Mouse (Mus musculus) neural tube, embryonic 14.5 days (tissue): ENCODE measurements at regions not wholly inside any gene's neighbourhood (a gene's known extent, or its start where the extent isn't known, plus 50 kb on each side); places are given as distances from the start of the nearest gene placed in this dataset.

Source experiments
- ATAC-seq: fragments of 200-750 bp; cut with Nextera tagmentation; 2 replicates; pipeline ENCODE4 v1.8.0; 2017; ENCODE audit warnings: low read depth, mild to moderate bottlenecking, moderate TSS enrichment, moderate library complexity
- H3K27ac ChIP-seq: fragments of 300-500 bp; sonication (generic); 2 replicates; pipeline ENCODE4 v1.5.1; 2014; ENCODE audit warnings: low read depth, mild to moderate bottlenecking, control low read depth, low read length, moderate library complexity, mixed read lengths
- H3K27me3 ChIP-seq: fragments of 300-500 bp; sonication (generic); 2 replicates; pipeline ENCODE4 v1.6.1; 2014; ENCODE audit warnings: low read length; ENCODE audit not compliant: control insufficient read depth, insufficient read depth
- H3K36me3 ChIP-seq: fragments of 300-500 bp; sonication (generic); 2 replicates; pipeline ENCODE4 v1.6.1; 2014; ENCODE audit warnings: low read length, mixed read lengths; ENCODE audit not compliant: control insufficient read depth, insufficient read depth
- H3K4me1 ChIP-seq: fragments of 300-500 bp; sonication (generic); 2 replicates; pipeline ENCODE4 v1.6.1; 2014; ENCODE audit warnings: low read length; ENCODE audit not compliant: control insufficient read depth, insufficient read depth
- H3K4me2 ChIP-seq: fragments of 300-500 bp; sonication (generic); 2 replicates; pipeline ENCODE4 v1.6.1; 2014; ENCODE audit warnings: mild to moderate bottlenecking, low read depth, low read length, control low read depth
- H3K4me3 ChIP-seq: fragments of 300-500 bp; sonication (generic); 2 replicates; pipeline ENCODE4 v1.5.1; 2014; ENCODE audit warnings: low read depth, low read length, control low read depth, mixed read lengths
- H3K9ac ChIP-seq: fragments of 300-500 bp; sonication (generic); replicated peaks from 2 replicates; pipeline ENCODE4 v1.6.1; 2014; ENCODE audit warnings: low read depth, mild to moderate bottlenecking, control low read depth, low read length, mixed read lengths
- H3K9me3 ChIP-seq: fragments of 300-500 bp; sonication (generic); 2 replicates; pipeline ENCODE4 v1.6.1; 2016; ENCODE audit warnings: low read length; ENCODE audit not compliant: control insufficient read depth
- WGBS: fragments of 180-500 bp; shearing (Covaris S2); extraction: QIAGEN DNeasy Blood & Tissue Kit; methylation state at CpG from one replicate; pipeline ENCODE4 v1.1.7; 2014; 5-methylcytosine and 5-hydroxymethylcytosine counted together

- H3K36me3 ChIP-seq, result no peaks in the 10 kb centered on the region
- no peak overlapping the region for H3K27ac ChIP-seq
- H3K9me3 ChIP-seq, result no peaks in the 10 kb centered on the region
- H3K4me3 ChIP-seq, result no peak overlapping the region
- no peak for ATAC-seq
- 82% methylated on average over 2 of the region's 2 CpGs for WGBS
- H3K4me1 ChIP-seq, result no peaks in the 10 kb centered on the region
- no peak overlapping the region for H3K9ac ChIP-seq
- H3K4me2 ChIP-seq, result no peak overlapping the region
- no peaks in the 10 kb centered on the region for H3K27me3 ChIP-seq
Measured at GRCm38 (mm10) chr7:69584516-69584915, 782.0 kb downstream of the Nr2f2 start.

- 29% methylated on average over 1 of the region's 1 CpGs for WGBS
- no peak overlapping the region for H3K9ac ChIP-seq
- no peaks in the 10 kb centered on the region for H3K36me3 ChIP-seq
- no peak overlapping the region for H3K4me3 ChIP-seq
- no peaks in the 10 kb centered on the region for H3K9me3 ChIP-seq
- no peak overlapping the region for H3K4me2 ChIP-seq
- no peak overlapping the region for H3K27ac ChIP-seq
- no peaks in the 10 kb centered on the region for H3K27me3 ChIP-seq
- no peaks in the 10 kb centered on the region for H3K4me1 ChIP-seq
- no peak for ATAC-seq
Measured at GRCm38 (mm10) chr7:69583901-69584300, 782.6 kb downstream of the Nr2f2 start.

GRCm38 (mm10) chr7:69581668-69582067 lies 784.9 kb downstream of the Nr2f2 start:
- ATAC-seq, result no peak

GRCm38 (mm10) chr7:69578958-69579810 lies 787.4 kb downstream of the Nr2f2 start:
- no peaks in the 10 kb centered on the region for H3K27me3 ChIP-seq
- H3K36me3 ChIP-seq, result no peaks in the 10 kb centered on the region
- no peak for ATAC-seq
- H3K9ac ChIP-seq, result no peak overlapping the region
- WGBS, result 11% methylated on average over 18 of the region's 18 CpGs
- H3K4me2 ChIP-seq, result no peak overlapping the region
- no peak overlapping the region for H3K4me3 ChIP-seq
- H3K4me1 ChIP-seq, result no peaks in the 10 kb centered on the region
- H3K9me3 ChIP-seq, result no peaks in the 10 kb centered on the region
- no peak overlapping the region for H3K27ac ChIP-seq

More at GRCm38 (mm10) chr7:69581668-69582067, 784.9 kb downstream of the Nr2f2 start:
- Histone ChIP-seq H3K4me1 (no peaks in the 10 kb centered on the region), H3K36me3 (no peaks in the 10 kb centered on the region), H3K9ac (no peak overlapping the region), H3K9me3 (no peaks in the 10 kb centered on the region), H3K4me3 (no peak overlapping the region), H3K27me3 (no peaks in the 10 kb centered on the region), H3K4me2 (no peak overlapping the region), H3K27ac (no peak overlapping the region)
- 23% methylated on average over 6 of the region's 6 CpGs for WGBS

- 51% methylated on average over 6 of the region's 6 CpGs for WGBS
Measured at GRCm38 (mm10) chr7:69577754-69578153, 788.8 kb downstream of the Nr2f2 start.

GRCm38 (mm10) chr7:69576596-69576995 lies 789.9 kb downstream of the Nr2f2 start:
- Histone ChIP-seq H3K9ac (no peak overlapping the region), H3K27ac (no peak overlapping the region), H3K4me1 (no peaks in the 10 kb centered on the region), H3K4me2 (no peak overlapping the region), H3K9me3 (no peaks in the 10 kb centered on the region), H3K36me3 (no peaks in the 10 kb centered on the region), H3K4me3 (no peak overlapping the region), H3K27me3 (no peaks in the 10 kb centered on the region)
- WGBS, result 91% methylated on average over 6 of the region's 6 CpGs
- ATAC-seq, result no peak

More at GRCm38 (mm10) chr7:69577754-69578153, 788.8 kb downstream of the Nr2f2 start:
- Histone ChIP-seq H3K4me2 (no peak overlapping the region), H3K4me3 (no peak overlapping the region), H3K36me3 (no peaks in the 10 kb centered on the region), H3K27me3 (no peaks in the 10 kb centered on the region), H3K27ac (no peak overlapping the region), H3K9ac (no peak overlapping the region), H3K4me1 (no peaks in the 10 kb centered on the region), H3K9me3 (no peaks in the 10 kb centered on the region)
- ATAC-seq, result no peak

- ATAC-seq, result no peak
- 81% methylated on average over 5 of the region's 5 CpGs for WGBS
- Histone ChIP-seq H3K4me2 (no peak overlapping the region), H3K27ac (no peak overlapping the region), H3K4me3 (no peak overlapping the region), H3K4me1 (no peaks in the 10 kb centered on the region), H3K27me3 (no peaks in the 10 kb centered on the region), H3K36me3 (no peaks in the 10 kb centered on the region), H3K9me3 (no peaks in the 10 kb centered on the region), H3K9ac (no peak overlapping the region)
Measured at GRCm38 (mm10) chr7:69573730-69574129, 792.8 kb downstream of the Nr2f2 start.

- WGBS, result 44% methylated on average over 7 of the region's 7 CpGs
- Histone ChIP-seq H3K4me3 (no peak overlapping the region), H3K27me3 (no peaks in the 10 kb centered on the region), H3K4me1 (no peaks in the 10 kb centered on the region), H3K4me2 (no peak overlapping the region), H3K9me3 (no peaks in the 10 kb centered on the region), H3K27ac (no peak overlapping the region), H3K36me3 (no peaks in the 10 kb centered on the region), H3K9ac (no peak overlapping the region)
- peak; percentile 68; the same call in 1 of the 2 replicates for ATAC-seq
Measured at GRCm38 (mm10) chr7:69572626-69573394, 793.7 kb downstream of the Nr2f2 start.

GRCm38 (mm10) chr7:69566949-69567348 lies 799.6 kb downstream of the Nr2f2 start:
- Histone ChIP-seq H3K36me3 (no peaks in the 10 kb centered on the region), H3K4me3 (no peak overlapping the region), H3K27ac (no peak overlapping the region), H3K4me1 (0 out of 2 replicates have a peak, but pooled peaks cover 3% of the 10 kb centered on the region), H3K9ac (no peak overlapping the region), H3K4me2 (no peak overlapping the region), H3K27me3 (no peaks in the 10 kb centered on the region), H3K9me3 (no peaks in the 10 kb centered on the region)
- no peak for ATAC-seq
- WGBS, result 52% methylated on average over 4 of the region's 4 CpGs
